Mouse (Mus musculus) thymus, postnatal 36 days (tissue): ENCODE data around the gene Zfp65.
"Not testable (repeated sequence)": the region's sequence is repeated elsewhere in the genome, so short reads cannot be mapped to it uniquely, and the experiment has no call there.

Experiments used
- DNase-seq, 2 experiments: peaks; one replicate each; pipeline ENCODE4 v3.0.0; 2022; ENCODE audit warnings: mixed read lengths in 2 of 2

Zfp65 gene

GRCm38 (mm10) chr13:67728641-67729318, at the start of gene Zfp65:
Gene Zfp65, minus strand, starts transcription at chr13:67729173.
- peak; percentile 25 to 29 for DNase-seq

GRCm38 (mm10) chr13:67763031-67763768, 34.2 kb upstream of the Zfp65 start:
- no peak for DNase-seq

- DNase-seq, result no peak
Measured at GRCm38 (mm10) chr13:67759966-67760365, 31.0 kb upstream of the Zfp65 start.

DNA sequence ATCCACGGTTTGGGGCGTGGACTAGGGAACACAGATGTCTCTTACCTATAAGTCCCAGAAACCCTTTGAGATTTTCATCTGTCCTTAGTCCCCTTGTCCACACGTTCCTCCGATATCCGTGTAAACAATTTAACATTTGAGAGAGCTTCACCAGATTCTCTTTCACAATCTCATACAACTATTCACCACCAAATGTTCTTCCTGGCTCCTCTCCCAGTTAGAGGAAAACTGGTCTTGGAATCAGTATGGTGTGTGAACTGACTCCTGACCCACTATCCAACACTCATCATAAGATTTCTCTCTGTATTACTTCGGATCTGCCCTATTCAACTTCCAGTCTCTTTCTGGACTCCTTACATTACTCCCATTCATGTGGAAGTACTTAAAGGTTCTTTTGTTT, 26.8 kb upstream of the Zfp65 start:
- no peak for DNase-seq

GRCm38 (mm10) chr13:67754333-67755306, 25.6 kb upstream of the Zfp65 start, which contains the start of gene Zfp85:
Gene Zfp85, minus strand, starts transcription at chr13:67755228.
- peak; percentile 57 for DNase-seq

DNA sequence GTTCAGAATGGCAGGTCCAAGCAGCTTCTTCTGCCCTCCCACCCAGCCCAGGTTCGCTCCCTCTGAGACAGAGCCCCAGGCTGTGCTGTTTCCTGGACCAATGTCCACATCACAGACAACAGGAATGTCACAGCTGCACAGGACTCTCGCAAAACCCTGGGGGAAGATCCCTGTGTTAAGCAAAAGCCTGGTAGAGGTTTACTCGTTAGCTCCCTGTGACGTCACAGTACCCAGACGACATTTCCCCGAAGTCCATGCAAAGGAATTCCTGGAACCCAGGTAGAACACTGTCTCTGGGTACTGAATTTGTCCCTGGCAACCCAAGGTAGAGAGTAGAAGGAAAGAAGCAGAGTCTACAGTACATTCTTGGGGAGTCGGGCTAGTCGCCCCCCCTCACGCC, 14.9 kb upstream of the Zfp65 start:
- DNase-seq, result no peak

GRCm38 (mm10) chr13:67742941-67743340, 14.0 kb upstream of the Zfp65 start:
- no peak for DNase-seq

DNA sequence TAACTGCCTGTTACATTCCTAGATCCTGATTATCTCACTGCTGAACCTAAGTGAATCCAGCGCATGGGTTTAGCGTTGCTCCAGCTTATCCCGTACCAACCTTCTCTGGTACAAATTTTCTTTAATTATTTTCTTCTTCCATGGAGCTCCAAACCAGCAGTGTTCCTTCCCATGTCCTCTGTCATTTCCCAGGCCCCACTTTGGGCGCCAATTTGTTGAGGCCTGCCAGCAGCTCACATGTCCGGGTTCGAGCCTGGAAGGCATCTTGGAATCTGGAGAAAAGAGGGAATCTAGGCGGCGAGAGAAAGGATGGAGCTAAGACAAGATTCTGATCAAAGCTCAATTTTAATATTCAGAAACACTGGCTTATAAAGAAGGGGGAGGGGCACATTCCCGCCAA, 5.4 kb upstream of the Zfp65 start:
- not testable (repeated sequence) for DNase-seq

- DNase-seq, result peak; percentile 24 to 35
Measured at GRCm38 (mm10) chr13:67729441-67729840, 468 bp upstream of the Zfp65 start.

DNA sequence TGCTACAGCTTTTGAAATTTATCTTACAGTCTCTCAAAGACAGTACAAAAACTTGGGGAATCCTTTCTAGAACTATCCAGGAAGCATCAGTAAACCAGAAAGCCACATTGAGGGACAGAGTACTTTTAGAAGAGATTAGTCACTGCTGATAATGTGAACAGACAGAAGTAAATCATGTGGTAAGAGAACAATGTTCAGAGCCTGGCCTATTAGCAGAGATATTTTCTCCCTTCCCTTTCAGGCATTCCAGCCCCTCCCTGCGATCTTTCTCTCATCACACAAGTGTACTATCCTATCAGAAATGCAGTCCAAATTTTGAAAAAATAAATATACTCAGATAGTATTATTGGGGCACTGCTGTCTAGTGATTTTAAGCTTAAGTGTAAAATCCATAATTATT, 867 bp downstream of the Zfp65 start:
- no peak for DNase-seq

DNA sequence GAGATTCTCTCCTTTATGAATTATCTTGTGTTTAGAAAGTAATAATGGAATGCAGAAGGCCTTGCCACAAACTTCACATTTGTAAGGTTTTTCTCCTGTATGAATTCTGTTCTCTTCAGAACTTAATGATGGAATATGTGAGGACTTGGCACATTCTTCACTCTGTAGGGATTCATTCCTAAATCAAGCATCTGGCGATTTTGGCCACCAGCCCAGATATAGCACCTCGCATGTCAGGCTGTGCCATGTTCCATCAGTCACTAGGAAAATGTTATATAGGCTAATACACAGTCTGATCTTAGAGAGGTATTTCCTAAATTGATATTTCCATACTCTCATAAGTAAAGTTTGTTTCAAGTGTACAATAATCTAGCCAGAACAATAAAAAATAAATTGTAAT, 3.6 kb downstream of the Zfp65 start:
- DNase-seq, result not testable (repeated sequence)

DNA sequence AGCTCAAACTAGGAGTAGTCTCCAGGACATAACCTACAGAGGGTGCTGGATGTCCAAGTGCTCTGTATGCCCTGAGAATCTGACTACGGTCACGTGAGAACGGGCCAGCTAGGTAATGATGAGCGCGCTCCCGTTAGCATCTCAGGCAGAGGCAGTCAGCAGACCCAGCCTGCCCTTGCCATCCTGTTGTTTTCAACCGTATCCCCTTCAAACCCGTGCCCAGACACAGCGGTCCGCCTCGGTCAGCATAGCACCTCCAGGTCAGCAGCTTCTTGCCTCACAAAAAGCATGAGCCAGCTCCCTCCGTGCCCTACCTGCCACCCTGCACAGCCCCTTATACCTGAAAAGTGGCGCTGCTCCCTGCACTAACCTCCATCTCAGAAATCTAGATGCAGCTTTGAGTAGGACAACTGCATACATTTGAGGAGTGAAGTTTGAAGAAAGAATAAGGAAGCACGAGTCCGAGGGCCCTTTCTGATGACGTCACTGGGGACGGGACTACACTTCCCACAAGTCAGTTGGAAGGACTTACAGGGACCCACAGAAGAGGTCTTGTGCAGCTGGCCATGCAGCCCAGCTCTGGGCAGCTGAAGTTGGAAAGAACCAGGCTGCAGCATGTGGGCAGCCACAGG, 5.0 kb downstream of the Zfp65 start:
- peak; percentile 84 to 86 for DNase-seq

- DNase-seq, result no peak
Measured at GRCm38 (mm10) chr13:67686971-67687370, 42.0 kb downstream of the Zfp65 start, which contains the start of gene Zfp738. Gene Zfp738, minus strand, starts transcription at chr13:67687071.

DNA sequence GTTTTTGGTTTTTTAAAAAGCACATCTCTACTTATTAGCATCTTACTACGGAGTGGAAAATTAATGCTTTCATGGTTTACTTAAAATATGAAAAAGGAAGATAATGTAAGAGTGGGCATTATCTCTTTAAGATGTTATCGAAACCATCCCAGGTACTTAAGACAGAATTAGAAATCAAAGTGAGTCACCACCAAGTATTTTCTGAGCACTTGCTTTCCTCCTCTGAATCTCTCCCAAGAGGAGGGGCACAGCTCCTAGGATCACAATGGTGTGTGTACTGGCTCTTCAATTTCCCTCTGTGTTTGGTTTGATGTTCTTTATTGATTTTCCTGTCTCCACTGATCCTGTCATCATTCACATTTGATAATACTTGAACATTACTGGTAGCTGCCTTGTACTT, 45.1 kb downstream of the Zfp65 start:
- DNase-seq, result not testable (repeated sequence)

DNA sequence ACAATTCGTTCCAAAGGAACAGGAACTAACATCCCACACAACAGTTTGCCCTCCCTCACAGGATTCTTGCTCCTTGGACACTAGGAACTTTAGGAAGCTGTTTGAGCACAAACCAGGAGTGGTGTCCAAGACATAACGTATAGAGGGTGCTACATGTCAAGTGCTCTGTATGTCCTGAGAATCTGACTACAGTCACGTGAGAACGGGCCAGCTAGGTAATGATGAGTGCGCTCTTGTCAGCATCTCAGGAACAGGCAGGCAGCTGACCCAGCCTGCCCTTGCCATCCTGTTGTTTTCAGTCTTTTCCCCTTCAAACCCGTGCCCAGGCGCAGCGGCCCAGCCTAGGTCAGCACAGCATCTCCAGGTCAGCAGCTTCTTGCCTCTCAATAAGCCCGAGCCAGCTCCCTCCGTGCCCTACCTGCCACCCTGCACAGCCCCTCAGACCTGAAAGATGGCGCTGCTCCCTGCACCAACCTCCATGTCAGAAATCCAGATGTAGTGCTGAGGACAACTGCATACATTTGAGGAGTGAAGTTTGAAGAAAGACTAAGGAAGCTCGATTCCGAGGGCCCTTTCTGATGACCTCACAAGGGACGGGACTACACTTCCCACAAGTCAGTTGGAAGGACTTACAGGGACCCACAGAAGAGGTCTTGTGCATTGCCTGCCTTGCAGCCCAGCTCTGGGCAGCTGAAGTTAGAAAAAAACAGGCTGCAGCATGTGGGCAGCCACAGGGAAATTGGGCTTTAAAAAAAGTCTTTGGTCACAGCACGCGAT, 45.8 kb downstream of the Zfp65 start:
- DNase-seq, result peak; percentile 71 to 77

GRCm38 (mm10) chr13:67674902-67675301, 54.1 kb downstream of the Zfp65 start:
- no peak for DNase-seq
